Mouse (Mus musculus) erythroblast, embryonic 14.5 days (primary cell): ENCODE results near the gene Neu2.

Experiments used
- GATA1 ChIP-seq: IDR thresholded peaks from 2 replicates; pipeline ENCODE4 v1.6.1; 2012; ENCODE audit warnings: low read length, inconsistent platforms, mixed read lengths
- TAL1 ChIP-seq: IDR thresholded peaks from 3 replicates; pipeline ENCODE4 v1.6.1; 2012; ENCODE audit warnings: low read length, inconsistent platforms, mixed read lengths

DNA sequence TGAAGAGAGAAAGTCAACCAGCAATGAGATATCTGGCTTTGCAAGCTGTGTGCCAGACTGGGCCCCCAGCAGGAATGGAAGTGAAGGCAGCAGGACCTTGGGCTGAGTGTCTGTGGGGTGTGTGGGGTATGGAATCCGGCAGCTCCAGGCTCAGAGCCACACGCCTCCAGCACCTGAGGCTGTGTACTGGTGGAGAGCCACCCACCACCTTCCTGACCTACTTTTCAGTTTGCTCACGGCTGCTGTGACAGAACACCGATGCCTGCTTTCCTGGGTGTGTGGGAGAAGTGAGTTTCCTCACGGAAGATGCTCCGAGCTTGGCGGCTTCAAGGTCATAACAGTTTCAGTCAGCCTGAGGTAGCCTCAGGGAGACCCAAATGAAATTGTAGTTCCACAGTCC, 79.5 kb downstream of the Neu2 start:
- no peak for TF ChIP-seq GATA1
- no peak for TF ChIP-seq TAL1
